ENCODE assay signal across 7 mouse cellular contexts in the genomic region with DNA sequence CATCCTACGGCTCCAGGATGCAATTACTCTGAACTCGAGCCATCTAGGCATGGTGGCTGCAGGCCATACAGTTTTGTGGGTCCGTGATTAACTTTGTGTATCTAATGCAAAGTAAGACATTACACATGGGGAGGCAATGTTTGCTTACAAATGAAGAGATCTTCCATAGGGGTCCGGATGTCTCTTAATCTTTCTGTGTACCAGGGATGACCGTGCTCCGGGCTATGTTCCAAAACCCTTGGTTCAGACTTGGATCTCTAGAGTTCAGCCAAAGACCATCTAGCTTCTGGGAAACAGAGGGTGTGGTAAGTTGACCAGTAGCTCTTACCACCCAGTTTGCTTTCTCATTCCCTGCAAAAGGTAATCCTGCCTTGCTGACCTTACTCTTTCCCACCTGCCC. TPM values are rescaled to one million over a fixed set of nuclear protein-coding genes. Genes with fewer than 3 reads are reported as not detected.
DNase-seq lines count a peak whose midpoint lies in the region; TF ChIP-seq lines count a peak whose summit lies in the region.

No protein-coding gene starts in this region.

- peaks cover 2% of the 10 kb centered on the region for H3K4me1 ChIP-seq in bone marrow, adult 2 months (ENCODE audit: control insufficient read depth, insufficient read depth, low read length)

- TF ChIP-seq POLR2A in bone marrow, adult 2 months (IDR thresholded peaks at IDR 0.05; ENCODE audit: borderline replicate concordance, control insufficient read depth, low read depth, low read length), result no peak

- WGBS in bone marrow, adult 2 months, result 73% methylated on average over 6 of the region's 6 CpGs

- DNase-seq in layer of hippocampus, adult 2 months (ENCODE audit: low spot score in 2 of 2), result no peak
- DNase-seq in layer of hippocampus, postnatal 25 days (ENCODE audit: extremely low spot score in 1 of 2, low spot score in 1 of 2), result no peak
- peak; percentile 24 to 42 for DNase-seq in gastrocnemius, adult 8-10 months (ENCODE audit: low spot score in 2 of 2)
- DNase-seq in kidney, postnatal 36 days, result peak; percentile 84 to 87
- no peak for DNase-seq in yolk sac, embryonic 10.5 days (ENCODE audit: low spot score)
- no peak for DNase-seq in right cerebral cortex, adult 2 months (ENCODE audit: low spot score in 2 of 2)

- no peak overlapping the region for H3K4me3 ChIP-seq in layer of hippocampus, adult 2 months
- no peak overlapping the region for H3K4me3 ChIP-seq in bone marrow, adult 2 months (replicated peaks; ENCODE audit: control insufficient read depth, low read depth, low read length)

- H3K27ac ChIP-seq in layer of hippocampus, adult 2 months, result peak overlapping the region; percentile 62
- H3K27ac ChIP-seq in bone marrow, adult 2 months (ENCODE audit: control insufficient read depth, insufficient read depth, low read depth, low read length, poor library complexity), result peak overlapping the region; percentile 55; the same call in 1 of the 2 replicates

- TF ChIP-seq CTCF in layer of hippocampus, adult 2 months (conservative IDR thresholded peaks at IDR 0.05), result no peak
- TF ChIP-seq CTCF in bone marrow, adult 2 months (IDR thresholded peaks at IDR 0.05; ENCODE audit: control insufficient read depth, insufficient read depth, low read length), result no peak

RNA-seq across cellular contexts. Expression of gene Znrf2, which starts 4.4 kb away (rescaled TPM):
- 10 to 100 TPM; 23.1 to 24.6 TPM for total RNA-seq in layer of hippocampus, adult 2 months (2021)
- total RNA-seq in layer of hippocampus, postnatal 25 days (2021), result 10 to 100 TPM; 24.4 TPM
- polyA plus RNA-seq in bone marrow, adult 2 months (2011; ENCODE audit: insufficient read depth, insufficient read length, low replicate concordance, missing spikeins), result 10.4 and 10.6 TPM in 2 replicates
- 10 to 100 TPM; 13.0 to 18.4 (median 16.1) TPM for total RNA-seq in gastrocnemius, adult 8-10 months (2022)

Comparison
In these comparisons a context has a peak if more than half of its experiments do, and no peak if none do; other contexts are left out.
1. DNase-seq: peak in gastrocnemius, adult 8-10 months (2 of 2) and kidney, postnatal 36 days (2 of 2); none in layer of hippocampus, adult 2 months (0 of 2), layer of hippocampus, postnatal 25 days (0 of 2), yolk sac, embryonic 10.5 days (single experiment) and right cerebral cortex, adult 2 months (0 of 2).